Mouse (Mus musculus): Measurements from ENCODE around the gene Fam173a.

- no peak for TF ChIP-seq CTCF (conservative IDR thresholded peaks at IDR 0.05; ENCODE audit: low read length)
- no peak for TF ChIP-seq NANOG (IDR thresholded peaks at IDR 0.05; ENCODE audit: borderline replicate concordance, low read length)
- TF ChIP-seq POU5F1 (IDR thresholded peaks at IDR 0.05; ENCODE audit: borderline replicate concordance, low read length), result no peak
These were observed 48.9 kb downstream of the Fam173a start for GRCm38 (mm10) chr17:25743831-25744230.
